Mouse (Mus musculus) urinary bladder, adult 2 months (tissue): ENCODE data around the gene Pspn. TPM values are rescaled to one million over a fixed set of nuclear protein-coding genes. Genes with fewer than 3 reads are reported as not detected.

Experiments used
- DNase-seq: peaks from one replicate; pipeline ENCODE4 v3.0.0; 2022; ENCODE audit warnings: low spot score
- polyA plus RNA-seq: library from polyadenylated mRNA; depleted of rRNA; stranded (reverse); fragments of >200 nt; gene quantifications from 2 replicates; pipeline ENCODE4 v1.2.3, GENCODE M21; 2012; rRNA removed

Gene Pspn
- not detected in 2 replicates for polyA plus RNA-seq

GRCm38 (mm10) chr17:56999968-57000609 is at the start of gene Pspn:
Gene Pspn, minus strand, starts transcription at chr17:57000018.
- no peak for DNase-seq

- DNase-seq = no peak
These were observed 49.0 kb upstream of the Pspn start for GRCm38 (mm10) chr17:57048816-57049215.

GRCm38 (mm10) chr17:57047406-57047805 is 47.6 kb upstream of the Pspn start:
- DNase-seq = no peak

DNA sequence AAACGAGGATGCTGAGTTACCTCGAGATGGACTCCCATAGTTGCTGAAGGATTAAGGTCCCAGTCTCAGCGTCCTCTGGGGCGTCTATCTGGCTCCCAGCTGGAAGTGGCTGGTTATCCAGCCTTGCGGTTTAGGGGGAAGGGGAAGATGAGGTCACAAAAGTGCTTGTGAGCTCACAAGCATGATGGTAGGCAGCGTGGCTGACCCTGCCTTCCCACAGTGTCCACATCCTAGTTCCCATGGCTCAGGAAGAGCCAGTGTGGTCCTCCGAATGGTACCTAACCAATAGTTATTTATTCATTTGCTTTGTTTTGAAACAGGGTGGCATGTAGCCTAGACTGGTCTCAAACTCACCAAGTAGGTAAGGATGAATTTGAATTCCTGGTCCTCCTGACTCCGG is 41.7 kb upstream of the Pspn start, which contains the start of gene Slc25a41:
Gene Slc25a41 (minus strand): TSS at position 101 of the 400 bp plus-strand sequence.
- no peak for DNase-seq

GRCm38 (mm10) chr17:57038978-57039377 is 39.2 kb upstream of the Pspn start:
- no peak for DNase-seq

DNA sequence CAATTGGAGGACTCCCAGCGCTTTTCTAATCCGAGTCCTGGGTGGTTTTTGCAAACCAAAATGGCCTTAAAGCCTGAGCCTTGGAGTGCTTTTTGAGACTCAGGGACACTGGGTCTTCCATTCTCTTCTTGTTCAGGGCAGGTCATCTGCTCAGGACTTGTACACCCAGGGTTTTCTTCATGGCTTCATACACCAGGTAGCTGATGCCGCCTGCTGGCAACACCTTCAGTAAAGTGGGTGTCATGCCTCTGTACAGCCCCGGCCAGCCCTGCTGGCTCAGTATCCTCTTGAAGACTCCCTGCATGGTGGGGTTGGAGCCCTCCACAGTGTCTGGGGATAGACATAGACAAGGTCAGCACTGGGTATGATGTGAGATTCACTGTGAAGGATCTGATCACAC is 33.0 kb upstream of the Pspn start:
- DNase-seq = no peak

DNA sequence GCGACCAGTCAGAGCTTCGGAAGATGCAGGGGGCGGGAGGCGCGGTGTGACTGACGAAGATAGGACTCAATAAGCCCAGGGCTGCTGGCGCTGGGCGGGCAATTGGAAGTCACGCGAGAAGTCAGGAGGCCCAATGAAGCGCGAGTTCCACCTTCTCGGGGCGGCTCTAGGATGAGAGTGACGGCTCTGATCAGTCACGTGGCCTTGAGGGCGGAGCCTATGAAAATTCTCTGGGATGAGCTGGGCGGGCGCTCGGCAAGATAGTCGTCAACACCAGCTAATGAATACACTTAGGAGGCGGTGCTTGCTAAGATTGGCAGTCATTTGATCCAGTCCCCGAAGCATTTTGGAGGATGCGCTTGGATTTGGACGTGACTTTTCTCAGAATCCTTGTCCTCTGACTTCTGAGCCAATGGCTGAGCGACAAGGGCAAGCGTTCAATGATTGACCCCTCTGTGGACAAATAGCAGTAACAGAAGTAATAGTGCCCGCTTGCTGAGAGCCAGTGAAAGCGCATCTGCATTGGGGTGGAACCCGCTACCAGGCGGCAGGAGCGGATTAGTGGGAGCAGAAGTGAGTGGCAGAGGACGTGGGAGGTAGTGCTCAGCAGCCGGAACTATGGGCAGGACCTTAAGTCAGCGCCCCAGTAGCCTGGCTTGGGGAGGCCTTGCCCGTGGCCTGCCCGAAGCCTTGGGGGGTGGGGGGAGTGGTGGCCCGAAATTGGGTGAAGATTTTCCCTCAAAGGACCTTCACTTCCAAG is 32.0 kb upstream of the Pspn start:
- DNase-seq = peak; percentile 79

DNA sequence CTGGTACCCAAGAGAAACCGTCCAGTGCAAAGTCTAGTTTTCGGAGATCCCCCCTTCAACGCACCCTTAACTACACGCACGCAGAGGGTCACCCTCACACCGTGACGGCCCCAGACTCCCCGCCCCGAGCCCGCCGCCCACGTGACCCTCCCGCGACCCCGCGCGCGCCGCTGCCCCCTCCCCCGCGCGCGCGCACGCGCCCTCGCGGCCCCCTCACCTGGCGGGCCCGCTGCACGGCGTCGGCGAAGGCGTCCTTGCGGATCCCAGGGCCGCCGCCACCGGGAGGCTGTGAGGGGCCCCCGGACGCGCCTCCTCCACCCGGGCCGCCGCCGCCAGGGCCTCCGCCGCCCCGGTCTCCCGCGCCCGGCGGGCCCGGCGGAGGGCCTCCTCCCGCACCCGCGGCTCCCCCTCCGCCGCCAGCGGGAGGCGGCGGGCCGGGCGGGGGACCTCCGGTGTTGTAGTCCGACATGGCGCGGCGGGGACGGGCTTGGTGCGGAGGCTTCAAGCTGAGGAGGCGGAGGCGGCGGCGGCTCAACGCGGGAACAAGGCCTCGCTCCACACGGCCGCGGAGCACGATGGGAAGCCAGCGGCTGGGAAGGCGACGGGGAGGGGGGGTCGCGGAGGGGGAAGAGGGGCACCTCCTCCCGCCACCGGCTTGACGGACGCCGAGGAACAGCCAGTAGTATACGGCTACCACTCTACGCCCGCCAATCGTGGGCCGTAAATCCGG is 31.3 kb upstream of the Pspn start, which contains the start of gene Khsrp:
Gene Khsrp (minus strand): TSS at position 592 of the 730 bp plus-strand sequence.
- peak; percentile 90 for DNase-seq

DNA sequence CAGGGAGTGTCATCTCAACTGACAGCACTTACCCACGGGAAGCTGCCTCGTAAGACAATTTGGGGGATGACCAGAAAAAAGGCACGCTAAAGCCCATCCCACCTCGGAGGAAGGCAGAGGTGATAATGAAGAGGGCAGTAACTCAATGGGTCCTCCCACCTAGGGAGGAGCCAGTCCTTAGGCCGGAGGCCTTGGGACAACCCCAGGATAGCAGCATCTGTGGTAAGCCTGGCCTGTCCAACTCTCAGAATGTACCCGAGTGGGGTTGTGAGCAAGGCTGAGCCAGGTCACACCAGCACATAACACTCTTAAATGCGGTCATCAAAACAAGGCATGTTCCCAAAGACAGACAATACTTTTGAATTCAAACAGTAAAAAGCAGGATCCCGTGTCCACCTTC is 29.9 kb upstream of the Pspn start:
- no peak for DNase-seq

- DNase-seq = no peak
These were observed 27.7 kb upstream of the Pspn start for GRCm38 (mm10) chr17:57027471-57027870.

- DNase-seq = no peak
These were observed 21.1 kb upstream of the Pspn start for GRCm38 (mm10) chr17:57020960-57021359.

GRCm38 (mm10) chr17:57019693-57020092 is 19.9 kb upstream of the Pspn start:
- DNase-seq = no peak

DNA sequence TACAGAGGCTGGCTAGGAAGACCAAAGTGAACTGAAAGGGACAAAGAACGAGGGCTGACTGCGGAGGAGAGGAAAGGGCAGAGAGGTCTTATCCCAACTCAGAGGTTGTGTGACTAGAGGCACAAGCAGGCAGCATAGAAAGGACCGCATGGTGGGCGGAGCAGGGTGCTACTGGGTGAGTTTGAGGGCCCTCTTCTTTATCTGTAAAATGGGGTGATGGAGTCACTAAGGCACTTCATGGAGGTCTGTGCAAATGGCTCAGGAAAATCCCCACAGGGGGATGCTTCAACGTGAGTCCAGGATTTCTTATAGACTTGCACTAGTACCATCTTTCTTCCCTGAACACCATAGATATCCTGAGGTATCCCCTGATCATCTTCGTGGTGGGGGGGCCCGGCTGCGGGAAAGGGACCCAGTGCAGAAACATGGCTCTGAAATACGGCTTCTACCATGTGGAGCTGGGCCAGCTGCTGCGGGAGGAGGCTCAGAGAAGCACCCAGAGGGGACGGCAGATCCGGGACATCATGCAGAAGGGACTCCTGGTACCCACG is 12.5 kb upstream of the Pspn start:
- DNase-seq = no peak

DNA sequence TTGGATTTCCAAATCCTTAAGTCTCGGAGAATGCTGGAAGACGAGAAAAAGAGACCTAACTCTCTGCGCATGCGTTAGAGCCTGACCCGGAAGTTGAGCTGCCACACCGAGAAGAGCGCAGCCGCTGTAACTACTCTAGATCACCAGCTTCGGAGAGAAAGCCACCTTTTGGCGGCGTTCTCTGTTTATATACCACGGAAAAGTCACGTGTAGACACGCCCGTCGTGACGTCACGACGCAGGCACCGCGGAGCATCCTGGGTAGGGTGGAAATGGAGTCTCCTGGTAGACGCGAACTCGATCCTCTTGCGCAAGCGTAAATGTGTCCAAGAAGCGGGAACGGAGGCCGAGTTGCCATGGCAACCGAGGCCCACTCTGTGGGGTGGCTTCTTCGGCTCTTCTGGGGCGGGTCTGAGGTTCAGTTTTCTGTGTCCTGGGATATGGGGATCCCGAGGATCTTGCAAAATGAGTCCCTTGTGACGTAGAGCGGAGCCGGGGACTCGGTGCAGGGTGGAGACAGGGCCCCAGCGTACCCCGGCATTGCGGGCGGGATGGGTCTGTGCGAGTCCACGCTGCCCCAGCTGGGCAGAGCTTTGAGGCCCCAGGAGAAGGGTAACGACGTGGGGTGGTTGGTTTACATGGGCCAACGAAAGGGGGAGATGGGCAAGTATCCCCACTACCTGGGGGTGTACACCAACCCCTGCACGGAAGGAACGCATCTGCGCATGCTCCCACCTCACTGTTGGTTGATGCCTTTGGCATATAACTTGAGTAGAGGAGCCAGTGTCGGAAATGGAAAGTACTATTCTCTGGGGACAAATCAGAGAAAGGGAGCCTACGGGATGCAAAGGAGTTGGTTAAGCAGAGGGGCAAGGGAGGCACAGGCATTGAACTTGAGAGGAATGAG is 11.7 kb upstream of the Pspn start, which contains the start of the genes Gtf2f1 and Gm17949:
Gene Gtf2f1 (minus strand): TSS at position 53 of the 906 bp plus-strand sequence.
Gene Gm17949 (plus strand): TSS at position 234 of the 906 bp plus-strand sequence.
- DNase-seq = peak; percentile 82

GRCm38 (mm10) chr17:57010911-57011235 is 11.1 kb upstream of the Pspn start:
- DNase-seq = no peak

GRCm38 (mm10) chr17:57007137-57007905 is 7.5 kb upstream of the Pspn start:
- DNase-seq = no peak

DNA sequence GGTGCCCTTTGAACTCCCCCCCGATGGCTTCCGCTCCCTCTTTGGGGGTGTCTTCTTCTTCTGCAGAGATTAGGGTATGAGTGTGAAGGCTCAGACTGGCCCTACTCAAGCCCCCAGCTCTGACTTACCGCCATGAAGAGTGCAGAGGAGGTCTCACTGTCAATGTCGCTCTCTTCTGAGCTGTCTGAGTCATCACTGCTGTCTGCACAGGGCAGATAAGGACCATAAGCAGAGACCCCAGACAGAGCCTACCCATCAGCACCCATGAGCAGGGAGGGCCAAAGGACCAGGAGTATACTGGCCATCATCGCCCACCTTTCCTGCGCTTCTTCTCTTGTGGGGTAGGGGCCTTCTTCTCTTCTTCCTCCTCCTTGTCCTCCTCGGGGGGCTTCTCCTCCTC is 4.2 kb upstream of the Pspn start:
- no peak for DNase-seq

DNA sequence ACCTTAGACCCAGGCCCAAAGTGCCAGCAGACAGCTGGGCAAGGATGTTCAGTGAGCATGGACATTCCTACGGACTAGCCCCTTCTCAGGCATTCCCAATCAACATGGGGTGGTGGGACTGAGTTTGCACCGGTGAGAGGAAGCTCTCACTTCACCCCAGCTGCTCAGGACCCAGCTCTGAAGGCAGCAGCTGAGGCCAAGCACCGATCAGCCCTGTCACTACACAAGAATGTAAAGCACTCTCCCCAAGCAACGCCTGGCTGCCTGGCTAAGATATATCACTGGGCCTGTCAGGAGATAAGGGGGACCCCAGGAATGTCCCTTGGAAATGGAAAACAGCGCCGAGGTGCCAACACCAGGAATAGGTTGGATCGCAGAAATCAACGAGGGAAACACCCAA is 1.4 kb upstream of the Pspn start:
- no peak for DNase-seq

- no peak for DNase-seq
These were observed 404 bp downstream of the Pspn start for GRCm38 (mm10) chr17:56999414-56999813.

GRCm38 (mm10) chr17:56997029-56997667 is 2.7 kb downstream of the Pspn start, which contains the start of gene Alkbh7:
Gene Alkbh7, plus strand, starts transcription at chr17:56997339.
- DNase-seq = peak; percentile 78
